Mouse (Mus musculus) CH12.LX (cell line): ENCODE data around the gene Sh3d21. TPM values are rescaled to one million over a fixed set of nuclear protein-coding genes. Genes with fewer than 3 reads are reported as not detected.

ENCODE experiments used
- DNase-seq: peaks from one replicate; pipeline ENCODE4 v3.0.0-alpha.2; 2013; ENCODE audit errors: extremely low read depth
- H3K27ac ChIP-seq: 2 replicates; pipeline ENCODE4 v1.5.1; 2012; ENCODE audit warnings: low read depth, mild to moderate bottlenecking, control low read depth, moderate library complexity; ENCODE audit not compliant: insufficient read depth
- H3K27me3 ChIP-seq: replicated peaks from 2 replicates; pipeline ENCODE3; 2012; ENCODE audit warnings: inconsistent platforms
- H3K36me3 ChIP-seq, 2 experiments: replicated peaks in 1 of 2; 2 replicates each; pipeline versions ENCODE3 to v1.6.1; 2012; ENCODE audit warnings: inconsistent platforms in 1 of 2, low read length in 1 of 2, mild to moderate bottlenecking in 1 of 2, mixed read lengths in 1 of 2, moderate library complexity in 1 of 2; ENCODE audit not compliant: control insufficient read depth in 1 of 2, insufficient read depth in 1 of 2
- H3K4me1 ChIP-seq, 2 experiments: 2 replicates each; pipeline ENCODE4 v1.6.1; 2012; ENCODE audit warnings: inconsistent platforms in 1 of 2, moderate library complexity in 1 of 2; ENCODE audit not compliant: insufficient read depth in 2 of 2, control insufficient read depth in 1 of 2
- H3K4me2 ChIP-seq: 2 replicates; pipeline ENCODE4 v1.6.1; 2012; ENCODE audit warnings: low read depth, mild to moderate bottlenecking, control low read depth; ENCODE audit not compliant: poor library complexity, insufficient read depth, severe bottlenecking
- H3K4me3 ChIP-seq, 3 experiments: fragments of 150-350 bp in 1 of 3; sonication (generic) in 1 of 3; replicated peaks in 1 of 3; 2 replicates each; pipeline versions ENCODE3 to v1.5.1; 2011 to 2012; ENCODE audit warnings: low read depth in 2 of 3, low read length in 2 of 3, mild to moderate bottlenecking in 2 of 3, moderate library complexity in 2 of 3, control low read depth in 1 of 3, improper control_type of control experiment in 1 of 3, inconsistent platforms in 1 of 3, mixed read lengths in 1 of 3; ENCODE audit not compliant: poor library complexity in 1 of 3
- H3K79me2 ChIP-seq: replicated peaks from 2 replicates; pipeline ENCODE4 v1.6.1; 2012; ENCODE audit warnings: mild to moderate bottlenecking, moderate library complexity; ENCODE audit not compliant: control insufficient read depth, poor library complexity, insufficient read depth, severe bottlenecking; ENCODE audit errors: extremely low read depth
- H3K9ac ChIP-seq: 2 replicates; pipeline ENCODE4 v1.6.1; 2012; ENCODE audit warnings: low read depth, mild to moderate bottlenecking, control low read depth, moderate library complexity; ENCODE audit not compliant: insufficient read depth
- H3K9me3 ChIP-seq: replicated peaks from 2 replicates; pipeline ENCODE3; 2012; ENCODE audit warnings: low read length, inconsistent platforms, mixed read lengths
- BHLHE40 ChIP-seq: IDR thresholded peaks from 2 replicates; pipeline ENCODE4 v1.6.1; 2011; ENCODE audit warnings: mild to moderate bottlenecking, low read depth, low read length, improper control_type of control experiment
- CHD1 ChIP-seq: IDR thresholded peaks from 2 replicates; pipeline ENCODE4 v1.6.1; 2012; ENCODE audit warnings: low read depth, low read length, improper control_type of control experiment, inconsistent platforms
- CHD2 ChIP-seq: IDR thresholded peaks from 2 replicates; pipeline ENCODE4 v1.6.1; 2011; ENCODE audit warnings: low read length, improper control_type of control experiment
- EP300 ChIP-seq: IDR thresholded peaks from 2 replicates; pipeline ENCODE4 v1.6.1; 2011; ENCODE audit warnings: low read length, improper control_type of control experiment
- ETS1 ChIP-seq: conservative IDR thresholded peaks from 2 replicates; pipeline ENCODE4 v1.6.1; 2012; ENCODE audit warnings: low read depth, mild to moderate bottlenecking, inconsistent platforms, low read length, improper control_type of control experiment, moderate library complexity
- IRF4 ChIP-seq: IDR thresholded peaks from 2 replicates; pipeline ENCODE4 v1.6.1; 2014; ENCODE audit warnings: low read depth, mild to moderate bottlenecking, inconsistent platforms, low read length, improper control_type of control experiment
- JUND ChIP-seq: conservative IDR thresholded peaks from 2 replicates; pipeline ENCODE4 v1.6.1; 2011; ENCODE audit warnings: low read depth, low read length, improper control_type of control experiment
- MAFK ChIP-seq: IDR thresholded peaks from 2 replicates; pipeline ENCODE4 v1.6.1; 2011; ENCODE audit warnings: low read length, improper control_type of control experiment; ENCODE audit not compliant: insufficient replicate concordance
- MAZ ChIP-seq: IDR thresholded peaks from 2 replicates; pipeline ENCODE4 v1.6.1; 2012; ENCODE audit warnings: low read depth, mild to moderate bottlenecking, inconsistent platforms, low read length, improper control_type of control experiment, moderate library complexity
- MXI1 ChIP-seq: IDR thresholded peaks from 2 replicates; pipeline ENCODE4 v1.6.1; 2011; ENCODE audit warnings: mild to moderate bottlenecking, low read depth, low read length, improper control_type of control experiment
- NELFE ChIP-seq: IDR thresholded peaks from 2 replicates; pipeline ENCODE4 v1.6.1; 2011; ENCODE audit warnings: low read depth, low read length, improper control_type of control experiment
- RCOR1 ChIP-seq: conservative IDR thresholded peaks from 2 replicates; pipeline ENCODE4 v1.6.1; 2012; ENCODE audit warnings: low read depth, mild to moderate bottlenecking, inconsistent platforms, low read length, improper control_type of control experiment
- SMC3 ChIP-seq: IDR thresholded peaks from 2 replicates; pipeline ENCODE4 v1.6.1; 2011; ENCODE audit warnings: low read depth, low read length, improper control_type of control experiment
- ZMIZ1 ChIP-seq: IDR thresholded peaks from 2 replicates; pipeline ENCODE4 v1.6.1; 2012; ENCODE audit warnings: low read depth, mild to moderate bottlenecking, inconsistent platforms, low read length, improper control_type of control experiment
- ZNF384 ChIP-seq: IDR thresholded peaks from 2 replicates; pipeline ENCODE4 v1.6.1; 2012; ENCODE audit warnings: low read depth, low read length, improper control_type of control experiment, inconsistent platforms
- dilution Hi-C: fragments of 300-500 bp; cut with MboI; formaldehyde crosslinking; loops from 2 replicates; pipeline ENCODE4 v1.14.3; 2020; ENCODE audit warnings: low sequenced_read_pairs; ENCODE audit not compliant: extremely low pct_unique_long_range_greater_than_20kb, extremely low pct_ligation_motif_present
- in situ Hi-C: fragments of 300-500 bp; cut with MboI; formaldehyde crosslinking; loops from 3 replicates; pipeline ENCODE4 v1.14.3; 2019; ENCODE audit warnings: low sequenced_read_pairs, low pct_ligation_motif_present, low pct_unique_long_range_greater_than_20kb, mixed read lengths
- polyA plus RNA-seq: library from polyadenylated mRNA; unstranded; fragments of >175 nt; gene quantifications from 2 replicates; pipeline ENCODE4 v1.2.1, GENCODE M21; 2012; ENCODE audit warnings: low read depth; ENCODE audit not compliant: insufficient read length
- total RNA-seq, 2 experiments: library from RNA; depleted of rRNA; stranded (reverse); fragments of 300-350 nt in 1 of 2; fragments of >200 nt in 1 of 2; gene quantifications; 2 replicates each; pipeline ENCODE4 v1.2.3; 2012 to 2014

Sh3d21 gene
- total and polyA plus RNA-seq, 3 experiments = 0.21 to 0.46 (median 0.35) TPM

GRCm38 (mm10) chr4:126205386-126205785 lies 42.1 kb upstream of the Sh3d21 start:
- Histone ChIP-seq H3K4me2 (no peak overlapping the region), H3K36me3 (peaks cover 3 to 5% of the 10 kb centered on the region in 2 experiments), H3K79me2 (peaks cover 14% of the 10 kb centered on the region), H3K9me3 (no peaks in the 10 kb centered on the region), H3K4me1 (peaks cover 3 to 17% of the 10 kb centered on the region in 2 experiments), H3K27me3 (no peaks in the 10 kb centered on the region), H3K27ac (no peak overlapping the region), H3K4me3 (no peak overlapping the region), H3K9ac (no peak overlapping the region)
- no peak for DNase-seq
- in situ Hi-C loops (no loop called here), dilution Hi-C loops (no loop called here)
- TF ChIP-seq ETS1 (no peak), BHLHE40 (no peak), CHD2 (no peak), ZMIZ1 (no peak), EP300 (no peak), MAZ (no peak), IRF4 (no peak), MXI1 (no peak), MAFK (no peak), SMC3 (no peak), NELFE (no peak), ZNF384 (no peak), CHD1 (no peak), JUND (no peak), RCOR1 (no peak)

- no peak overlapping the region for H3K4me2 ChIP-seq
- dilution Hi-C loops = no loop called here
- in situ Hi-C loops = no loop called here
These were observed 41.5 kb upstream of the Sh3d21 start for GRCm38 (mm10) chr4:126204661-126205230.

More at GRCm38 (mm10) chr4:126204661-126205230, 41.5 kb upstream of the Sh3d21 start:
- Histone ChIP-seq H3K36me3 (peaks cover 4 to 9% of the 10 kb centered on the region in 2 experiments), H3K4me3 (no peak overlapping the region), H3K27ac (no peak overlapping the region), H3K79me2 (peaks cover 21% of the 10 kb centered on the region), H3K9me3 (no peaks in the 10 kb centered on the region), H3K4me1 (peaks cover 3 to 21% of the 10 kb centered on the region in 2 experiments), H3K9ac (no peak overlapping the region), H3K27me3 (no peaks in the 10 kb centered on the region)
- no peak for TF ChIP-seq MAZ
- no peak for DNase-seq
